Mouse (Mus musculus) myocyte (in vitro differentiated cells): ENCODE measurements at regions not wholly inside any gene's neighbourhood (a gene's known extent, or its start where the extent isn't known, plus 50 kb on each side); places are given as distances from the start of the nearest gene placed in this dataset.

Source experiments
- H3K27me3 ChIP-seq: one replicate; pipeline ENCODE4 v1.6.1; 2011; ENCODE audit not compliant: control insufficient read depth, insufficient read depth, insufficient read length
- H3K36me3 ChIP-seq: one replicate; pipeline ENCODE4 v1.6.1; 2011; ENCODE audit not compliant: control insufficient read depth, insufficient read depth
- H3K4me2 ChIP-seq: one replicate; pipeline ENCODE4 v1.6.1; 2011; ENCODE audit warnings: low read depth, control low read depth
- H3K4me3 ChIP-seq: one replicate; pipeline ENCODE4 v1.5.1; 2011; ENCODE audit warnings: mild to moderate bottlenecking, control low read depth, moderate library complexity
- H3K79me2 ChIP-seq: one replicate; pipeline ENCODE4 v1.6.1; 2011; ENCODE audit not compliant: control insufficient read depth, insufficient read depth
- H3ac ChIP-seq: one replicate; pipeline ENCODE4 v1.6.1; 2011; ENCODE audit not compliant: control insufficient read depth, insufficient read length
- CEBPB ChIP-seq: IDR thresholded peaks from 2 replicates; pipeline ENCODE4 v1.6.1; 2011; ENCODE audit warnings: mild to moderate bottlenecking, moderate library complexity; ENCODE audit not compliant: poor library complexity, insufficient read depth, severe bottlenecking
- E2F4 ChIP-seq: IDR thresholded peaks from one replicate; pipeline ENCODE4 v1.6.1; 2011; ENCODE audit warnings: mild to moderate bottlenecking, control low read depth, moderate library complexity; ENCODE audit not compliant: insufficient read depth
- MAX ChIP-seq: IDR thresholded peaks from one replicate; pipeline ENCODE4 v1.6.1; 2011; ENCODE audit warnings: low read depth, mild to moderate bottlenecking, control low read depth
- MYOD1 ChIP-seq, 3 experiments: IDR thresholded peaks; one replicate each; pipeline ENCODE4 v1.6.1; 2011; ENCODE audit warnings: control low read depth in 2 of 3, low read depth in 2 of 3, mild to moderate bottlenecking in 2 of 3, moderate library complexity in 1 of 3; ENCODE audit not compliant: insufficient read length in 2 of 3, control insufficient read depth in 1 of 3
- MYOG ChIP-seq, 3 experiments: IDR thresholded peaks; one replicate each; pipeline ENCODE4 v1.6.1; 2011; ENCODE audit warnings: control low read depth in 2 of 3, low read depth in 2 of 3, mild to moderate bottlenecking in 2 of 3; ENCODE audit not compliant: insufficient read length in 2 of 3, control insufficient read depth in 1 of 3, insufficient read depth in 1 of 3
- POLR2A ChIP-seq: IDR thresholded peaks from one replicate; pipeline ENCODE4 v1.6.1; 2011; ENCODE audit warnings: low read depth, mild to moderate bottlenecking, control low read depth, moderate library complexity; ENCODE audit not compliant: insufficient read length
- POLR2AphosphoS2 ChIP-seq: IDR thresholded peaks from one replicate; pipeline ENCODE4 v1.6.1; 2011; ENCODE audit warnings: low read depth, control low read depth; ENCODE audit not compliant: insufficient read length
- REST ChIP-seq: IDR thresholded peaks from one replicate; pipeline ENCODE4 v1.6.1; 2011; ENCODE audit warnings: mild to moderate bottlenecking, control low read depth, moderate library complexity; ENCODE audit not compliant: insufficient read depth, insufficient read length
- SRF ChIP-seq: IDR thresholded peaks from one replicate; pipeline ENCODE4 v1.6.1; 2011; ENCODE audit warnings: low read depth; ENCODE audit not compliant: control insufficient read depth, insufficient read length
- TCF12 ChIP-seq: IDR thresholded peaks from one replicate; pipeline ENCODE4 v1.6.1; 2011; ENCODE audit warnings: mild to moderate bottlenecking, control low read depth; ENCODE audit not compliant: poor library complexity, insufficient read depth, severe bottlenecking
- TCF3 ChIP-seq: IDR thresholded peaks from one replicate; pipeline ENCODE4 v1.6.1; 2011; ENCODE audit warnings: low read depth, control low read depth; ENCODE audit not compliant: insufficient read length
- USF1 ChIP-seq: IDR thresholded peaks from one replicate; pipeline ENCODE4 v1.6.1; 2011; ENCODE audit warnings: low read depth, mild to moderate bottlenecking, control low read depth, moderate library complexity

GRCm38 (mm10) chr9:90434902-90435301 lies 164.3 kb upstream of the Tbc1d2b start:
- no peak overlapping the region for H3ac ChIP-seq
- H3K4me2 ChIP-seq = no peak overlapping the region
- no peaks in the 10 kb centered on the region for H3K27me3 ChIP-seq
- no peaks in the 10 kb centered on the region for H3K79me2 ChIP-seq
- TF ChIP-seq REST (no peak), MAX (no peak), POLR2AphosphoS2 (no peak), USF1 (no peak), TCF12 (no peak), POLR2A (no peak), CEBPB (no peak), E2F4 (no peak), TCF3 (no peak), MYOD1 (IDR thresholded peaks at IDR 0.05; ENCODE audit: control insufficient read depth in 1 of 3, insufficient read length in 2 of 3, low read depth in 2 of 3) (no peak), MYOG (IDR thresholded peaks at IDR 0.05; ENCODE audit: control insufficient read depth in 1 of 3, insufficient read depth in 1 of 3, insufficient read length in 2 of 3, low read depth in 2 of 3) (no peak)
- no peaks in the 10 kb centered on the region for H3K36me3 ChIP-seq
- no peak overlapping the region for H3K4me3 ChIP-seq

GRCm38 (mm10) chr9:90430898-90431297 lies 160.3 kb upstream of the Tbc1d2b start:
- Histone ChIP-seq H3K36me3 (no peaks in the 10 kb centered on the region), H3K79me2 (no peaks in the 10 kb centered on the region), H3K4me3 (no peak overlapping the region), H3K27me3 (no peaks in the 10 kb centered on the region), H3ac (no peak overlapping the region), H3K4me2 (no peak overlapping the region)
- no peak for TF ChIP-seq TCF12
- TF ChIP-seq MYOD1 (IDR thresholded peaks at IDR 0.05; ENCODE audit: control insufficient read depth in 1 of 3, insufficient read length in 2 of 3, low read depth in 2 of 3) = no peak
- no peak for TF ChIP-seq CEBPB
- TF ChIP-seq REST = no peak

- Histone ChIP-seq H3K36me3 (no peaks in the 10 kb centered on the region), H3K4me2 (no peak overlapping the region), H3K79me2 (no peaks in the 10 kb centered on the region), H3K4me3 (no peak overlapping the region), H3ac (no peak overlapping the region), H3K27me3 (no peaks in the 10 kb centered on the region)
- TF ChIP-seq MYOD1 (IDR thresholded peaks at IDR 0.05; ENCODE audit: control insufficient read depth in 1 of 3, insufficient read length in 2 of 3, low read depth in 2 of 3) (no peak), MAX (no peak), POLR2AphosphoS2 (no peak), SRF (no peak), TCF3 (no peak), MYOG (IDR thresholded peaks at IDR 0.05; ENCODE audit: control insufficient read depth in 1 of 3, insufficient read depth in 1 of 3, insufficient read length in 2 of 3, low read depth in 2 of 3) (no peak), E2F4 (no peak), TCF12 (no peak), POLR2A (no peak), REST (no peak), CEBPB (no peak)
These were observed 151.1 kb upstream of the Tbc1d2b start for GRCm38 (mm10) chr9:90421662-90422061.

- H3K36me3 ChIP-seq = no peaks in the 10 kb centered on the region
- H3K4me2 ChIP-seq = no peak overlapping the region
- H3K4me3 ChIP-seq = no peak overlapping the region
- H3ac ChIP-seq = no peak overlapping the region
- no peaks in the 10 kb centered on the region for H3K27me3 ChIP-seq
- no peaks in the 10 kb centered on the region for H3K79me2 ChIP-seq
- TF ChIP-seq MYOD1 (IDR thresholded peaks at IDR 0.05; ENCODE audit: control insufficient read depth in 1 of 3, insufficient read length in 2 of 3, low read depth in 2 of 3) (no peak), TCF12 (no peak), POLR2AphosphoS2 (no peak), E2F4 (no peak), TCF3 (no peak), SRF (no peak)
These were observed 149.3 kb upstream of the Tbc1d2b start for GRCm38 (mm10) chr9:90419762-90420541.

- TF ChIP-seq MYOD1 (IDR thresholded peaks at IDR 0.05; ENCODE audit: control insufficient read depth in 1 of 3, insufficient read length in 2 of 3, low read depth in 2 of 3) = no peak
- Histone ChIP-seq H3K4me2 (no peak overlapping the region), H3K36me3 (no peaks in the 10 kb centered on the region), H3K27me3 (no peaks in the 10 kb centered on the region), H3K4me3 (no peak overlapping the region), H3K79me2 (no peaks in the 10 kb centered on the region), H3ac (no peak overlapping the region)
These were observed 138.2 kb upstream of the Tbc1d2b start for GRCm38 (mm10) chr9:90408789-90409188.
